Mouse (Mus musculus): ENCODE measurements around the gene Ap1g2.

The Ap1g2 gene

DNA sequence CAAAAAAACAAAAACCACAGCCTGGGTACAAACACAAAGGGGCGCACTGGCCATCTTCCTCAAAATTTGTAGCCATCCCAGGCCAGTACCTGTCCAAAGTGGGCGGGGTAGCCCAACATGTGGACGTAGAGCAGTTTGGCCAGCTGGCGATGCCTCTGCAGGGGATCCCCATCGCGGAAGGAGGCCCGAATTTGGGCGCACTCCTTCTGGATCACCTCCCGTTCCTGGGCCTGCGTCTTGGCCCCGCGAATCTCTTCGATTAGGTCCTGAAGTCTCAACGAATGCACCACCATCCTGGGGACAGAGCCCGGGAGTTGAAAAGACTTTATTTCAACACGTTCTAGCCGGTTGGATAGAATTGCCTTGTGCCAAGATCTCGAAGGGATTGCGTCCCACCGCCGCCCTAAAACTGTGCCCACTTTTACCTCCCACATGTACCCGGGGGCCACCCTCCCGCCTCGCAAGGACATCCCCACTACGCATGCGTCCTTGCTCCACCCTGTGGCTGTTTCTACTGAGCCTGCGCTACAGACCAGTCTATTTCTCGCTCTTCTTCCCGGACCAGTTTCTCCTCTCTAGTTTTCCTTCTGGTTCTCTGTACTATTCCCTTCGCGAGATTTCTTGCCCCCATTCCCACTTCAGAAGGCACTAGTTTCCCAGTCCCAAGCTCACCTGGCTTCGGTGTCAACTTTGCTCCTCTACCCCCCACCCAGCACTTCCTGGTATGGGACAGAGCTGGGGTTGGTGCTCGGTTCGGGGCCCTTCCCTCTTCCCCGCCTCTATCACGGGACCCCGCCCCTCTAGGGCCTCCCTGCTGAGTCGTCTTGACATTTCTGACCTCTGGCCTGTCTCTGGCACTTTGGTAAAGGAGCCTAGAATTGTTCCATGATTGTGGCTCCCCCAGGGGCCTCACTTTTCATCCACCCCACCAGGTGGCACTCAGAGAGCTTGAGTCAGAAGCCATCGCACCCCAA is at the start of gene Ap1g2:
Gene Ap1g2 (minus strand): TSS at position 758 of the 974 bp plus-strand sequence.
- peak; percentile 76 to 79 for DNase-seq (ENCODE audit: low spot score in 2 of 2)

DNA sequence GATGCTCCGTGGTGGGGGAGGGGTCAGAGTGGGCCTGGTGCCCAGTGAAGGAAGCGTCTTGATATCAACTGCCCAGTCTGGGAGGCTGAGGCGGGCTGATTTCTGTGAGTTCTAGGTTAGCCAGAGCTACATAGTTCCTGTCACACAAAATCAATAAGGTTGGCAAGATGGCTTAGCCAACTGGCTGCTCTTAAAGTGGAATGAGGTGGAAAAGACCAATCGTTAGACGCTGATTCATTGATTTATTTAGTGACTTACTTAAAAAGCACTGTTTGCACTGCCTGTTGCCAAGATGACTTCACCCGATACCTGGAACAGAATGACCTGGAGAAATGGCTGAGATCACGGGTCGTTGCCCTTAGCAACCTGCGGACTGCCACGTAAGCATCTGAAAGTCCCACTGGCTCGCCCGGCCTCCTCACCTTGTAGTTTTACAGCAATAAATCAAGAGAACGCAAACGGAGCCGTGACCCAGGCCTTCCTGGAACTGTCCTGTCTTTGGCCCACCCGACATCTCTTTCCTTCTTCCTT is 46.6 kb upstream of the Ap1g2 start:
- DNase-seq (ENCODE audit: low spot score in 2 of 2), result no peak

DNA sequence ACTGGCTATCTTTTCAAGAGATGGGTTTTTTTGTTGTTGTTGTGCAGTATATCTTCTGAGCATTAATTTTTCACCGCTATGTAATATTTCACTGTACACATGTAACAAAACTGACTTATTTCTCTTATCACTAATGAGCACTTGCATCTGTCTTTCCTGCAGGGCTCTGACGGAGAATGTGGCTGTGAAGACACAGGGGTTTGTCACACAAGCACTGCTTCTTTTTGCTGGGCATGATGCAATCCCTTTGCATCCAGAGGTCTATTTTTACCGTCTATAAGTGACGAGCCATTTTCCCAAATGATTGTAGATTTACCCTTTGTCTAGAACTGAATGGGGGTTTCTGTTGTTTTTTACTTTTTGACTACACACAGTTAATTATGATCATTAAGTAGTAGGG is 45.8 kb upstream of the Ap1g2 start:
- no peak for DNase-seq (ENCODE audit: low spot score in 2 of 2)

DNA sequence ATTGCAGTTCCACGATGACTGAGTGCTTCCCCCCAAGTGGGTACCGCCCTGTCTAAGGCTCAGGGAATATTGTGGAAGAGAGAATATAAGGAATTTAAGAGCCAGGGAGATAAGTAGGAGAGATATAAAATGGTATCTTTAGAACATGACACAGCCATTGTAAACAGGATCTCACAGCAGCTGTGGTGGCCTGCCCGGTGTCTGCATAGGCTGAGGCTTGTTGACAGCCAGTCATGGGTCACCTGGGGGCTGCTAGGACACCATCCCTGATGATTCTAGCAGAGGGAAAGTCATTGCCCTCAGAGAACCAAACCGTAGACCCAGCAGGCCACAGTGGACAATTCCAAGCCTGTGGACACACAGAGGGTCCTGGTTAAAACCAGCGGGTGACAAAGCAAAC is 44.6 kb upstream of the Ap1g2 start:
- no peak for DNase-seq (ENCODE audit: low spot score in 2 of 2)

DNA sequence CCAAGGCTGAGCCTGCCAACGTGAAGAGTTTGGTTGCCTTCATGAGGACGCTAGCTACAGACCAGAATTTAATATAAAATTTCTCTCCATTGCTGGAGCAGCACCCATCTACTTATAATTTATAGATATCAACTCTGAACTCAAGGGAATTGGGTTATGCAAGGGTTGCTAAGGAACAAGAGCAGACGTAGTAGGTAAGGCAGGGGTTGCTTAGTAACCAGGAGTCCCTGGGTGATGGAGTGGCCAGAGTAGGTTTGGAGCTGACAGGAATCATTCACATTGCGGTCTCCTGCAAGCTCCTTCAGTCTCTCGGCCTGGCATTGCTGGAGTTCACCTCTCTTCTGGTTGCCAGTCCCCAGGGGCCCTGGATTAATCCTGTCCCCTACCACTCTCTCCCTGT is 42.6 kb upstream of the Ap1g2 start:
- DNase-seq (ENCODE audit: low spot score in 2 of 2), result no peak

DNA sequence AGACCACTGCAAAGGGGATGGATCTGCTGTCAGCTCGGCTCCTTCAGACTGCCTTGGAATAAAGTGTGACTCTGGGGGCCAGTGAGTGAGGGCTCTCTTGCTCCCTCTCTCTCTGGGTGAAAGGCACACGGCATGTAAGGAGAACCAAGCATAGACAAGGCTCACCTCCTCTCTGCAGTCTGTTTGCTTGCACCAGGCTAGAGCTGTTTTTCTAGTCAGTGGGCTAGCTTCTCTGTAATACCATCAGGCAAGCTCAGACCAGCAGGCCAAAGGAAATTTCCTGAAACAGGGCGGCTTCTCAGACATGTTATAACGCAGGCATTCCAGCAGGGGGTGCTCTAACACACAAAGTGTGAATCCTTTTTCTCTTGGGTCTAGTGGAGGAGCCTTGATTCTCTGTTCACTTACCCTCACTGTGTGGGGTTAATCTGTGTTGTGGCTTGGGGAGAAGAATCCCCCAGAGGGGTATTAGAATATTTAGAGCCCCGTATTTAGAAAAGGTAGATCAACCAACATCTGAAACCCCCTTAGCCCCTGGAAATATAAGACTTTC is 42.0 kb upstream of the Ap1g2 start:
- DNase-seq (ENCODE audit: low spot score in 2 of 2), result peak in 1 of 2 experiments; percentile 29

DNA sequence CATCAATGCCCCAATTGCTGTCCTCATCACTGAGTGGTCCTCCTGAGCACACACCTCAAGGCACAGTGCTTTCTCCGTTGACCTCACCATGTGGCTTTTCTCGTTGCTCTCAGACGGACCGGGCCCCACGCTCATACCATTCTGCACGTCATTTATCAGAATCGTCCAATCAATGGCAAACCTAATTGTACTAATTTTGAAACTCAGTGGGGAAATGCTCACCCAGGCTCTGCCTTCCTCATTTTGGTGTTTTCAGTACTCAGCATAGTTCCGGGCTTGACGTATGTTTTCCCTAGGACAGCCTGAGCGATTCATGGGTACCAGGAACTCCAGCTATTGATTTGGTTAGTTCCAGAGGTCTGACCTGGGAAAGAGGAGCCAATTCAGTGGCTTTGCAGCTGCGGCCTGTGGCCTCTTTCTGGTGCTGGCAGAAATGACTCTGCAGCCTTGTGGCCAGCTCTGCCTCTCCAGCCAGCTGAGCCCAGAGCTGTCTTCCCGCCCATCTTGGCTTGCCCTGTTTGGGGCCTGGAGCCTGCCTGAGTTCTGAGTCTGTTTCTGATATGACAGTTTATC is 40.5 kb upstream of the Ap1g2 start:
- DNase-seq (ENCODE audit: low spot score in 2 of 2), result no peak

DNA sequence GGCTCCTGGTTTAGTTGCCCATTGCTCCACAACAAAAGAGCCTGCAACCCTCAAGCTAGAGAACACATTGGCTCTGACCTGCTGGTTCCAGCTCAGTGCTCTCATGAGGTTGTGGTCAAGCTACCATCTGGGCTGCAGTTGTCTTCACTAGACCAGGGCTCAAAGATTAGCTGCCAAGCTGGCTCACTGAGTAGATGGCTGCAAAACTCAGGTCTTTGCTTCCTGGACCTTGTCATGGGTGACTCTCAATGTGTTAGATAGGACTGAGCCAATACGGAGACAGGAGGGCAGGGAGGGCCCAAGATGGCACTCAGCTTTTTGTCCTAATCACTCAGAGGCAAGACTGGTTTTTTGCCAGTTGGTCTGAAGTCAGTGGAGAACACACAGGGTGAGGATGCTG is 39.9 kb upstream of the Ap1g2 start:
- DNase-seq (ENCODE audit: low spot score in 2 of 2), result no peak

DNA sequence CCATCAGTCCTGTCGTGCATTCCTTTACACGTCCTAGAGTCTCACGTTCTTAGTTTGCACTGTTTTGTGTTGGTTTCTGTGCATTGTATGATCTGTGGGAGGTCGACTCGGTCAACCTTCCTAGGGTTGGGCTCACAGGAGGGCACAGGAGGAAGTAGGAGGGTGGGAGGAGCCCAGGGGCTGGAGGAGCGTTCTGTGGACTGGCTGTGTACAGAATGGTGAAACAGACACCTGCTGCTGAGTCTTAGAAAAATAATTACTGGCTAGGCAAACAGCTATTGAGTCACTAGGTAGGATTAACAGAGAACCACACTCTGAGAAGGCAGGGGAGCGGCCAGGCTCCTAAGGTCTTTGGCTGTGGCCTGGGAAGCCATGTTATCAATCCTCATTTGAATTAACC is 32.9 kb upstream of the Ap1g2 start:
- DNase-seq (ENCODE audit: low spot score in 2 of 2), result no peak

DNA sequence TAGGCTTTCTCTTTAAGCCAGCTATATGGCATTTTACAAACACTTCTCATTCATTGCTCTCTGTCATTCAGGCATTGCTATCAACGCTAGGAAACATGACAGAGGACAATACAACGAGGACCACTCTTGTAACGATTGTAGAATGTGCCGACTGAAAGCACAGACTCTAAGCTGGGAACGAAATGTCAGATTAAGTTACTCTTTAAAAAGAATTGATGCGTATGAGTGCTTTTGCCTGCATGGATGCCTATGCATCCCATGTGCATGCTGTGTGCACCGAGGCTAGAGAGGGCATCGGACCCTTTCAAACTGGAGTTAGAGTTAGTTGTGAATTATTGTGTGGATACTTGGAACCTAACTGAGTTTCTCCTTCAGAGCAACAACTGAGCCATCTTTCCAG is 29.3 kb upstream of the Ap1g2 start:
- DNase-seq (ENCODE audit: low spot score in 2 of 2), result no peak

DNA sequence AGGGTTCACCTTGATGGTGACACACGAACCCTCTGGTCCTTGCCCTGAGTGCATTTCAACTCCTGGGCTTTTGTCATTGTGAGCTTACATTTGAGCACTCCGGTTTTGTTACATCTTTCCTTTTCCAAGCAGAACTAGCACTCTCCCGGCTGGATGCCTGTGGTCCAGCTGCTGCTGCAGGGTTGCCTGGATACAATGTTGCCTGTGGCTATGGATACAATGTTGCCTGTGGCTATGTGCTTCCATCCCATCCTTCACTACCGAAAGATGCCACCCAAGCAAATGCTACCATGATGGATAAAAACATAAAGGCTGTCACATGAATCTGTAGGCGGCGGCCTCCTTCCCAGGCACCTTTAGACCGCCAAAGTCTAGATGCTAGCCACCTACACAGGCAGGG is 20.1 kb upstream of the Ap1g2 start:
- no peak for DNase-seq (ENCODE audit: low spot score in 2 of 2)

DNA sequence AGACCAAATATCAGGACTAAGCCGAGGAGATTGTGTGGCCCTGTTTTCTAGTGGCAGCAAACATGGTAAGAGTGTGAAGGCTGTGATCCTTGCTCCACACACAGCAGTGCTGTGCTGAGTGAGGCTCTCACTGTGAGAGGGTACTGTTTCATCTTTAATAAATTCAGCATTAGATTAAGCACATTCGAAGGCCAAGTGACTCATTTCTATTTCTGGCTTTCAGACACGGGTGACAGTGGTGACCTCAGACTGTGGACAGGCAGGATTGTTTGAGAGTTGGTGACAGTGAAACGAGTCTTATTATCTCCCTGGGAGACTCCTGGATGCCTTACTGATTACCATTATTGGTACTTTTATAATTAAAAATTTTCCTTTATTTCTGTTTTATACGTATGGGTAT is 19.3 kb upstream of the Ap1g2 start:
- DNase-seq (ENCODE audit: low spot score in 2 of 2), result no peak

DNA sequence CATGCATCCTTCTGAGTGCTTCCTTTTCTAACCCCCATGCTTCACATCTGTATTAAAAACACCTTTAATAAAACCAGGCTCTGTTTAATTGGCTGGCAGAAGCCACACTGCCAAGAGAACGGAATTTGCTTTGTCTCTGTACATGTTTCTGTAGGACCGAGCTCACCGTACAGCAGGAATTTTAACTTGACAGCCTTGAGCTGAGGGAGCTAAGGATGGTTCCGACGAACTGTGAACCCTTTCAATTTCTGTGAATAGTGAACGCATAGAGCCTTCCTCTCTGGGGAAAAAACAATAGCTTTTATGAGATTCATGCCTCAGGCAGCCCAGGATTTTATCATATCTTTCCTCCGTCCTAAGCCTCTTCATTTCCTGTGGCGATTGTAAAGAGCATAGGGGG is 16.0 kb upstream of the Ap1g2 start:
- DNase-seq (ENCODE audit: low spot score in 2 of 2), result no peak

DNA sequence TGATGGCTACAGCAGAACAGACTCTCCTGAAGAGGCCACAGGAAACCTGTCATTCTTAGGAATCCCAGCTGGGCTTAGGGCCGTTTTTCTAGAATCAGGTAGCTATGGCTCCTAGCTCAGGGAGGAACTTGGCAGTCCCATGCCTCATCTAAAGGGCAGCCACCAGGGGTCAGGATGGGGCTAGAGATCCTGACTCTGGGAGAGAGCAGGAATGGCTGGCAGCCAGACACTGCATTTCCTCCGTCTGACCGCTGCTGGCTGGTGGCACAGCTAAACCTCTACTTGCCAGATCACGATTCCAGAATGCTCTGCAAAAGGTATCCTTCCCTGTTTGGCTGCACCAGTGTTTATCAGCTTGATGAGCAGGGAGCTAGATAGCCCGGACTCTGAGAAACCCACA is 15.6 kb upstream of the Ap1g2 start:
- DNase-seq (ENCODE audit: low spot score in 2 of 2), result peak; percentile 70 to 78

DNA sequence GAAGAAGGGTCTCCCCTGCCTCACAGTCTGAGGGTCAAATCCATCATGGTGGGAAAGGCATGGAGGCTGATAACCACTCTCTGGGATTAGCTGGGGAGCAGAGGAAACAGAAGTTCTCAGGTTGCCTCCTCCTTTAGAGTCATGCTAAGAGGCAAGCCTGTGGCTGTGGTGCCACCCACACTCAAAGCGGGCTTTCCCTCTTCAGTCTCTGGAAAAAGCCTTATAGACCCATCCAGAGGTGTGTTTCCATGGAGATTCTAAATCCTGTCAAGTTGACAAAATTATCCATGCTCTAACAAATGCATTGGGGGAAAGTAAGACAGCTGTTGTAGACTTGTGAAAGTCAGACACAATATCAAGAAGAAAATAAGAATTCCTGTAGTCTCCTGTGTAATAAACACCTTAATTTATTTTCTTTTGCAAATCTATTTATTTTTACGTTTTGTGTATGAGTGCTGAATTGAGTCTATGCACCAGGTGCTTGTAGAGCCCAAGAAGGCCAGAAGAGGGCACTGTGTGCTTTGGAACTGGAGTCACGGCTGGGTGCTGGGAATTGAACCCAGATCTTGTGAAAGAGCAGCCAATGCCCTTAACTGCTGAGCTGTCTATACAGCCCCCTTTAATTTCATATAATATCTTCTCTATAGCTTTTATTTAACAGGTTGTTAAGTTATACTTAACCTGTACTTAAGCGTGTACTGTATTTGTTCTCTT is 13.2 kb upstream of the Ap1g2 start:
- no peak for DNase-seq (ENCODE audit: low spot score in 2 of 2)

DNA sequence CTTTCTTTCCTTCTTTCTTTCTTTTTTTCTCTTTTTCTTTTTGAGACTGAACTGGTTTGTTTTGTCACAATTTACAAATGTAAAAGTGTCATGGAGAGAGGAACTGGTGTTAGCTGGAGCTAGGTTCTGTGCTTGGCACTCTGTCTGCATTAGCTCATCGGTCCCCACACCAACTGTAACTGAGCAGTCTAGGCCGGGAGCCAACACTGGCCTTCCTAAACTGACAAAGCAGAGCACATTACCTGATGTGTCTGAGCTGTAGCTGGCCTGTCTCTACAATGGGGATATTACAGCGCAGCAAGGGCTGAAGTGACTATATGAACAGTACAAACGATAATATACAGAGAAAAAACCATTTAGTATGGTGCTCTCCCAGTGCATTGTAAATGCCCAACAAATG is 12.5 kb upstream of the Ap1g2 start:
- DNase-seq (ENCODE audit: low spot score in 2 of 2), result no peak

DNA sequence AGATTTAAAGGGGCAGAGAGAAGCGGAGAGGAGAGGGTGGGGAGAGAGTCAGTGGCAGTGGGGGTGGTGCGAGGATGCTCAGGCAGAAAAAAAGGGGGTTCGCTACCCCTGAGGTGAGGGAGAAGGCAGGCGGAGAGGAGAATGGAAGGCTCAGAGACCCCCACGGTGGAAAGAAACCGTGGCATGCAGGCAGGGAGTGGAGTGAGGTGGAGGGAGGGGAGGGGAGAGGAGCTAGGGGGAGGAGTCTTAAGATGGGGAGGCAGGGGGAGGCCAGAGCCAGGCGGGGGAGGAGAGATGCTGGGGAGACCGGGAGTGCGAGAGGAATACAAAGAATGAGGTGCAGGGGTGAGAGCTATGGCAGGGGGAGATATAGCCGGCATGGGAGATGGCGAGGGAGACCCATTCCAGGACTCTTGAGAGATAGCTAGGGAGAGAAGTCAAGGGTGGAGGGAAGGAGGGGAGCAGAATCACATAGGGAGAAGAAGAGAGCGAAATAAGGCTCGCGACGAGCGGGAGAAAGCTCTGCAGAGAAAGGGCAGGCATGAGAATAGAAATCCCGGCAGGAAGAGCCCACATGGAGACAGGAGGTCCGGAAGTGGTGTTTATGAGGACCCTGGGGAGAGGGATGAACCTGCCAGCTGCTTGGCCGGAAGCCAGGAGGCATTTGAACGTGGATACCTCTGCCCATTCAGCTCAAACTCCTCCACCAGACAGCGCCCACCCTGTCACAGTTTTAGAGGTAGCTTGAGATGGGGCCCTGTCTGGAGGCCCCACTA is 10.2 kb upstream of the Ap1g2 start, which contains the start of gene Jph4:
Gene Jph4 (minus strand): TSS at position 511 of the 776 bp plus-strand sequence.
- no peak for DNase-seq (ENCODE audit: low spot score in 2 of 2)

DNA sequence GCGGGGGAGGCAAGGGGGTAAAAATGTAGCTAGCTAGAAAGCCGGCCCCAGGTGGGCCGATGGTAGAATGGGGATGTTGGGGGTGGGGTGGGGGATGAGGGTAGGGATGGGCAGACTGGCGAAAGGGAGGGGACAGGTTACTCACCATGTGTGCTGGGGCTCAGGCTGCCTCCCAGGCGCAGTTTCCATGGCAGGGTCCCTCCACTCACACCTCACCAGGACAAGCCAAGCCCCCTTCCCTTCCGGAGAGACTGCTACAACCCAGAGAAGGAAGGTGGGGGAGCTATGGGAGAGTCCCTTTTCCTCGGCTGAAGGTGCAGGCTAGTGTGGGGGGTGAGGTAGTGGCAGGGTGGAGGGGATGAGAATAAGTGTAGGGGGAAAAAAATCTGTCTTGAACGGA is 9.5 kb upstream of the Ap1g2 start:
- DNase-seq (ENCODE audit: low spot score in 2 of 2), result no peak

DNA sequence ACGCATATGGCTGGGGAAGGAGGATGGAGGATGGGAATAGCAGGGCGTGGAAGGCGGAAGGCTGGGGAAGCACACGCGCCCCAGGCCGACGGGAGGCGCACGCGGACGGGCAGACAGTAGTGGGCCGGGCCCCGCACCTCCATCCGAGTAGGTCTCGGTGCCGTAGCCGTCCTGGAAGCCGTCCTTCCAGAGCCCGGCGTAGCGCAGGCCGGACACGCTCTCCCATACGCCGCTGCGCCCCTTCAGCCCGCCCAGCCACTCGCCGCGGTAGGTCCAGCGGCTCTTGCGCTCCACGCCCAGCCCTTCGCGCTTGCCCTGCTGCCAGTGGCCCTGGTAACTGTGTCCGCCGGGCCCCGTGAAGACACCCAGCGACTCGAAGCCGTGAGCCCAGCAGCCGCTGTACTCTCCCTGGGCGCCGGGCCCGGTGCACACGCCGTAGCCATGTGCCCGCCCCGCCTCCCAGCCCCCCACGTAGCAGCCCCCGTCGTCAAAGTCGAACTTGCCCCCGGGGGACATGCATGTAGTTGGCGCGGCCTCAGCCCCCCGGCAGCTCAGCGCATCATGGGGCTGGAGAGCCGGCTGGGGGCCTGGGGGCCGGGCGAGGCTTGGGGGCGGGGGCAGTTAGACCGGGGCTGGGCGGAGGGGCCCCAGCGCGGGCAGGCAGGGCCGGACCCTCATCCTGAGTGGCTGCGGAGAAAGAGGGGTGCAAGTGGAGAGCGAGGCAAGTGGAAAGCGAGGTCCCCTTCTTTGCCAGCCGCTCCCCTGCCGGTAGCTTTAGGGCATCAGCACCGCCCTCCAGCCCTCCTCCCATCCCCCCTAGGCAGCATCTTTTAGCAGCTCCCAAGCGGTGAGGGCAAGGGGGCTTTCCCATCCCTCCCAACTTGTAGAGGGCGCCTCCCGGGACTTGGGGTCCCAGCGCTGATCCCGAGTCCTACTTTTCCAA is 8.6 kb upstream of the Ap1g2 start:
- DNase-seq (ENCODE audit: low spot score in 2 of 2), result peak in 1 of 2 experiments; percentile 58
